Mouse (Mus musculus) cerebellum, adult (tissue): ENCODE results near the gene Arl10.
A peak's percentile ranks its signal among the peaks of the same experiment; 100 is the strongest.

Experiments
- ATAC-seq: cut with Nextera tagmentation; 2 replicates; pipeline ENCODE4 v1.9.2; 2017; ENCODE audit warnings: mild to moderate bottlenecking, moderate library complexity, mixed read lengths; ENCODE audit not compliant: insufficient number of reproducible peaks, low FRiP score, low TSS enrichment

The Arl10 gene

DNA sequence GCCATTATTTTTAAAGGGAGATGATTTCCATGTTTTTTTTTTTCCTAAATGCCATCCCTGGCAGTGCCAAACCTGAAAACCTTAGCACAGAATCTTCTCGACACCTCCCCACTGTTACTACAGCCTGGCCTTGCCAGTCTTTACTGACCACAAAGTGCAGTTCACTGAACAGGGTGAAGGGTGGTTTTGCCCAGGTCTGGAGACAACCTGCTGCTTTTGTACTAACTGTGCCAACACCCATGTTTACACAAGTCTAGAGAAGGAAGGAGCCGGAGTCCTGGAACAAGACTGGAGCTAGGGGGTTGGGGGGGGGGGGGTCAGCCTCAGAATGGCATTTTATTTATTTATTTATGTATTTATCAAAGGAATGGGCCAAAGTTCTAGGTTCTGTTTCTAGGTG lies 6.6 kb downstream of the Arl10 start:
- no peak for ATAC-seq

GRCm38 (mm10) chr13:54582126-54582525 lies 7.3 kb downstream of the Arl10 start:
- ATAC-seq, result no peak

DNA sequence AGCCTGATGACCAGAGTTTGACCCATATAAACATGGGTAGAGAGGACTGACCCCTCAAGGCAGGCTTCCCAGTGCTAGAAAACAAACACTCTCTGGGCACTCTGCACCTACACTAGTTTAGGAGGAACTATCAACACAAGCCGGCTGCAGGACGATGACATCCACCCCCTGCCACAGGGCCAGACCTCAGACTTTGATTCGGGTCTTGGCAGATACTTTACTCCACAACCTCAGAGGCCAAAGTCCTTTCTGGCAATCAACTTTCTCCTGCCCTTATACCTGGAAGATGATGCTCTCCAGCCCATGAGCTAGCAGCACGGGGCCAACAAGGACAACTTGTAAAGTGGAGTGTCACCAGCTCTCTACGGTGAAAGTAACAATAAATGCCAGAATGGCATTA lies 8.0 kb downstream of the Arl10 start:
- no peak for ATAC-seq

GRCm38 (mm10) chr13:54585831-54586230 lies 11.0 kb downstream of the Arl10 start:
- ATAC-seq, result no peak

- no peak for ATAC-seq
These were observed 14.7 kb downstream of the Arl10 start for GRCm38 (mm10) chr13:54589414-54589995.

GRCm38 (mm10) chr13:54589996-54590951 lies 15.5 kb downstream of the Arl10 start, which contains the start of the genes Nop16 and Higd2a:
Gene Nop16, minus strand, starts transcription at chr13:54590090.
Gene Higd2a, plus strand, starts transcription at chr13:54590207.
- peak; percentile 92 for ATAC-seq

DNA sequence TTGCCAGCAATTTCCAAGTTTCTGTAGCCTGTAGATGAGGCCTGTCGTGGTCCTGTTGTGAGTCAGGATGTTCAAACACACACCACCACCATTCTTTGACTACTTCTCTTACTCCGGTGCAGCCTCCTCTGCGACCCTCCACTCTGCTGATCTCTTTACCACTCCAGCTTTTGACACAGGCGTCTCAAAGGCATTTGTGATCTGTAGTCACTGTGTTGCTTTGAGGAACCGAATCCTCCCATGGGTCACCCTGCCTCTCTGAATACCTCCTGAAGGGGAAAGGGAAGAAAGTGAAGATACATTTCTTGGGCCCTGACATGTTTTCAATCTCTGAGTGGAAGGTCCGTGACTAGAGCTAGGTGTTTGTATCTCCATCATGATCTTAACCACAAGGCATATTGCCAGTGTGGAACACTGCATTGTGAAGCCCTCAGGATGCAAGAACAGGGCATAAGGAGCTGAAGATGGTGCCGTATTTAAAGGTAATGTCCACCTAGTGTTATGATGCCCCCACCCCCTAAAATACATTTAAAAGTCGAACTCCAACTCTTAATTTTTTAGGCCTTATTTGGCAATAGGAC lies 17.1 kb downstream of the Arl10 start:
- no peak for ATAC-seq

GRCm38 (mm10) chr13:54593617-54594016 lies 18.8 kb downstream of the Arl10 start:
- ATAC-seq, result no peak

DNA sequence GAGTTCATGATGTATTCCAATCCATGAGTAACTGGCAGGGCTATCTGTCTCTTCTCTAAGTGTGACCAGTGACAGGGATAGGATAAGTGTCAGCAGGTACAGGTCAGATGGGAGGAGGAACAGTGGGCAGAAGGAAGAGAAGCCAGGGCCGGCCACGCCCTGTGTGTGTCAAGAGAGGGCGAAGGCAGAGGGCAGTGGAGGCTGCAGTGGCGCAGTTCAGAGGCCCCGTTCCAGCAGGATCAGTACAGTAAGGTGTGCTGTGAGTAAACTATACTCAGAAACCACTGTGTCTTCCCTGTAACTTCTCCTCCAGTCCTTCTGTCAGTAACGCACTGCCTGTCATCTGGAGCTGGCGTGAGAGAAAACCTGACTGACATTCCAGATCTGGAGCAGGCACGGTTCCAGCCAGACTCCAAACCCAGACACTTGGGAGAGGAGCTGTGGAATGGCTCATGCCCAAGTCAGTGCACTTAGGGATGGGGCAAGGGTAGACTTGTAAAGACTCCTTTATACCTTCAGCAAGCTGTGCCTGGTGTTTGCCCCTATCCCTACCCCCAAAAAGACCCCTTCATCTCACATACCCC lies 21.4 kb downstream of the Arl10 start:
- ATAC-seq, result no peak

DNA sequence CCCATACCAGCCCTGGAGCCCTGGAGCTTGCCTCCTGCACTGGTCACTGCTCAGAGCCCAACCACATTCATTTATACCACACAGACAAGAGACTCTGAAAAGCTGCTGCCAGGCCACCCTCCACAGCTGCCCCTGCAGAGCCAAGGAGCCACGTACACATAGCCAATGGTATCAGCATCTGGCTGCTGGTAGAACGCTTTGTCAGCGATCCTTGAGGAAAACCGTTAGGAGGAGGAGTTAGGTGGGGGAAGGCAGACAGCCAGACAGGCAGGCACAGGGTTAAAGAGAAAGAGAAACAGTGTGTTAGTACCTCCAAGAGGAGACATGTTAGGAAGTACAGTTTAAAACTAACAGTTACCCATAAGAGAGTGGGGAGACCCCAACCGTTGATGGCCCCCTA lies 22.1 kb downstream of the Arl10 start:
- no peak for ATAC-seq

DNA sequence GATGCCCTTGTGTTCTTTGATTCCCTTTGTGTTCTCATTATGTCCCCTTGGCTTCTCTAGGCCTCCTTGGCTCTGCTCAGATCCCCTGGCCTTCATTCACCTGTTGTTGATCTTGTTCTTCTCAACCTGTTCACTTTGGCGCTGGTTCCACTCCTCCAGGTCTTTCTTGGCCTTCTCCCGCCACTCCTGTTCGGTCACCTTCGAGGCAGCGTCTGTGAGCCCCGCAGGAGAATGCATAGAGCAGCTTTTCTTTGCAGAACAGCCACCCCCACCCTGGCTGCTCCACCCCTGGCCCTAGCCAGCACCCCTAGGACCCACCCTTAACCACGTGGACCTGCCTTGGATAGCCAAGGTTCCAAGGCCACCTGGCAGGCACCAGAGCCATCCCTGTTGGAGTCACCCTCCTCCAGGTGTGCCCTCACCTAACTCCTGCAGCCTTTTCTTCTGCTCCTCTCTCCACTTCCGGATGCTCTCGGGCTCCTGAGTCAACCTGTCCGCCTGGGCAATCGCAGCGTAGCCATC lies 23.9 kb downstream of the Arl10 start:
- no peak for ATAC-seq

GRCm38 (mm10) chr13:54602639-54603111 lies 27.9 kb downstream of the Arl10 start:
- ATAC-seq, result no peak

DNA sequence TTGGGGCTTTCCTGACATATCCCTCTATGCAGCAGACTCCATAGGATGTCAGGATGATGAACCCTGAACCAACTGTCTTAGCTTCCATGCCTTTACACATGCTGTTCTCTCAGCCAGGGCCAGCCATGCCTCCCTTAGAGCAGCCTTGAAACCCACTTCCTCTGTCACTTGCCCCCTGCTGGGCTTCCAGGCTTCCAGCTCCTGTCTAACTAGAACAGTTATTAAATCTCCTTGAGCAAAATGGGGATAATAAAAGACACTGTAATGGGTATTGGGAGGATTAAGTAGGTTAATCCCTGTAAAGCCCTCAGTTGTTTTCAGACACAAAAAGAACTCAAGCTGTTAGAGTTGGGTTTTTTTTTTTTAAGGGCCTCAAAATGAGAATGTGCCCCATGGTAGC lies 28.7 kb downstream of the Arl10 start:
- no peak for ATAC-seq

GRCm38 (mm10) chr13:54604221-54604620 lies 29.4 kb downstream of the Arl10 start:
- no peak for ATAC-seq

- no peak for ATAC-seq
These were observed 30.6 kb downstream of the Arl10 start for GRCm38 (mm10) chr13:54605426-54605825.

GRCm38 (mm10) chr13:54607204-54607603 lies 32.4 kb downstream of the Arl10 start:
- no peak for ATAC-seq

DNA sequence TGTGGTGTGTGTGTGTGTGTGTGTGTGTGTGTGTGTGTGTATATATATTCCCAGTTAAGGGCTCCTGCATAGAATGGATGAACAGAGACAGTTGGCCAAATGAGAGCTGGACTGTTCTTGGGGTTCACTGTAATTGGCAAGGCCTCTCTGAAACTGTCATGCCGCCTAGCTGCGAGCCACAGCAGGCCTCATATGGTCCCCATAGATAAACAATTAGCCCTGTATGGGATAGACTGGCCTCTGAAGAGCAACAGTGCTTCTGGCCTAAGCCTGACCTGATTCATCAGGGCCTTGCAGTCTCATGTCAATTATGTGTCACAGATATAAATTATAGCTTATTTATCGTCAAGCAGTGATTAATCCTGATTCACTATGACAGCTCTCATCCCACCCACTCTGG lies 33.2 kb downstream of the Arl10 start:
- ATAC-seq, result no peak

DNA sequence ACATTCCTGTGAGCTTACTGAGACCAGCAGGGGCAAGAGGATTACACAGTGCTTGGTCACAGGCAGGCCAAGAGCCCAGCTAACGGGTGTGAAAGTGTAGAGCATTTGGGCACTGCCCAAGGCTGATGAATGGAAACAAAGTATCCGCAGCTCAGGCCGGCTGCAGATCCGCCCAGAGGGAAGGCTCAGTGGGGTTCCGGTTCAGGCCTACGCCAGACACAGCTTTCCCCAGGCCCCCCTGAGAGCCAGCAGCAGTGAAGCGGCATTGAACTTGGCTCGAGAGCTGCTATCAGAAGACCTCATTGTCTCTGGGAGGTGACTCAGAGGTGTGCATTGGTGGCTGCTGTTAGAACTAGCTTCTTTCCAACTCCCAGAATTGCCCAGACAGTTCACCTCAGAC lies 33.9 kb downstream of the Arl10 start:
- no peak for ATAC-seq

- no peak for ATAC-seq
These were observed 34.5 kb downstream of the Arl10 start for GRCm38 (mm10) chr13:54609301-54609700.

GRCm38 (mm10) chr13:54610613-54610971 lies 35.8 kb downstream of the Arl10 start:
- peak; percentile 32 for ATAC-seq
